Mouse (Mus musculus): ENCODE data around the gene Dnajb12. TPM values are rescaled to one million over a fixed set of nuclear protein-coding genes. Genes with fewer than 3 reads are reported as not detected.

Dnajb12 gene
- polyA plus RNA-seq (2012; ENCODE audit: insufficient read depth, insufficient read length, missing spikeins): 26.3 and 32.7 TPM in 2 replicates

- H3K4me1 ChIP-seq (ENCODE audit: control insufficient read depth, insufficient read depth, low read length): peaks cover 19% of the 10 kb centered on the region
- TF ChIP-seq POLR2A (IDR thresholded peaks at IDR 0.05; ENCODE audit: borderline replicate concordance, low read depth, low read length): no peak
- TF ChIP-seq CTCF (IDR thresholded peaks at IDR 0.05; ENCODE audit: low read depth, low read length): no peak
- H3K4me3 ChIP-seq (ENCODE audit: insufficient read depth, low read length): peak within 1 kb of the TSS; percentile 96
- peak within 1 kb of the TSS; percentile 98 for H3K27ac ChIP-seq (ENCODE audit: insufficient read depth, low read depth, low read length)
Observed at GRCm38 (mm10) chr10:59879255-59880028, at the start of gene Dnajb12. Dnajb12 (plus strand) TSS chr10:59879556.

GRCm38 (mm10) chr10:59829886-59830285 is 49.5 kb upstream of the Dnajb12 start:
- Histone ChIP-seq H3K27ac (ENCODE audit: insufficient read depth, low read depth, low read length) (no peak overlapping the region), H3K4me3 (ENCODE audit: insufficient read depth, low read length) (no peak overlapping the region), H3K4me1 (ENCODE audit: control insufficient read depth, insufficient read depth, low read length) (peaks cover 26% of the 10 kb centered on the region)
- no peak for TF ChIP-seq CTCF (IDR thresholded peaks at IDR 0.05; ENCODE audit: low read depth, low read length)
- no peak for TF ChIP-seq POLR2A (IDR thresholded peaks at IDR 0.05; ENCODE audit: borderline replicate concordance, low read depth, low read length)

- no peak overlapping the region for H3K27ac ChIP-seq (ENCODE audit: insufficient read depth, low read depth, low read length)
- no peak overlapping the region for H3K4me3 ChIP-seq (ENCODE audit: insufficient read depth, low read length)
- H3K4me1 ChIP-seq (ENCODE audit: control insufficient read depth, insufficient read depth, low read length): peaks cover 8% of the 10 kb centered on the region
- TF ChIP-seq CTCF (IDR thresholded peaks at IDR 0.05; ENCODE audit: low read depth, low read length): no peak
- TF ChIP-seq POLR2A (IDR thresholded peaks at IDR 0.05; ENCODE audit: borderline replicate concordance, low read depth, low read length): no peak
Observed at GRCm38 (mm10) chr10:59831950-59832349, 47.4 kb upstream of the Dnajb12 start.

- TF ChIP-seq POLR2A (IDR thresholded peaks at IDR 0.05; ENCODE audit: borderline replicate concordance, low read depth, low read length): no peak
- TF ChIP-seq CTCF (IDR thresholded peaks at IDR 0.05; ENCODE audit: low read depth, low read length): no peak
- Histone ChIP-seq H3K4me1 (ENCODE audit: control insufficient read depth, insufficient read depth, low read length) (peaks cover 4% of the 10 kb centered on the region; the same call in 1 of the 2 replicates), H3K4me3 (ENCODE audit: insufficient read depth, low read length) (no peak overlapping the region), H3K27ac (ENCODE audit: insufficient read depth, low read depth, low read length) (no peak overlapping the region)
Observed at GRCm38 (mm10) chr10:59835301-59836155, 43.8 kb upstream of the Dnajb12 start.

GRCm38 (mm10) chr10:59837490-59837889 is 41.9 kb upstream of the Dnajb12 start:
- H3K4me3 ChIP-seq (ENCODE audit: insufficient read depth, low read length): no peak overlapping the region
- no peaks in the 10 kb centered on the region for H3K4me1 ChIP-seq (ENCODE audit: control insufficient read depth, insufficient read depth, low read length)
- TF ChIP-seq CTCF (IDR thresholded peaks at IDR 0.05; ENCODE audit: low read depth, low read length): no peak
- no peak for TF ChIP-seq POLR2A (IDR thresholded peaks at IDR 0.05; ENCODE audit: borderline replicate concordance, low read depth, low read length)
- no peak overlapping the region for H3K27ac ChIP-seq (ENCODE audit: insufficient read depth, low read depth, low read length)

- Histone ChIP-seq H3K4me3 (ENCODE audit: insufficient read depth, low read length) (no peak overlapping the region), H3K4me1 (ENCODE audit: control insufficient read depth, insufficient read depth, low read length) (peaks cover 15% of the 10 kb centered on the region), H3K27ac (ENCODE audit: insufficient read depth, low read depth, low read length) (no peak overlapping the region)
- TF ChIP-seq CTCF (IDR thresholded peaks at IDR 0.05; ENCODE audit: low read depth, low read length) (no peak), POLR2A (IDR thresholded peaks at IDR 0.05; ENCODE audit: borderline replicate concordance, low read depth, low read length) (no peak)
Observed at GRCm38 (mm10) chr10:59841434-59841833, 37.9 kb upstream of the Dnajb12 start.

GRCm38 (mm10) chr10:59843125-59843524 is 36.2 kb upstream of the Dnajb12 start:
- TF ChIP-seq POLR2A (IDR thresholded peaks at IDR 0.05; ENCODE audit: borderline replicate concordance, low read depth, low read length): no peak
- TF ChIP-seq CTCF (IDR thresholded peaks at IDR 0.05; ENCODE audit: low read depth, low read length): no peak
- Histone ChIP-seq H3K4me3 (ENCODE audit: insufficient read depth, low read length) (no peak overlapping the region), H3K4me1 (ENCODE audit: control insufficient read depth, insufficient read depth, low read length) (peaks cover 15% of the 10 kb centered on the region), H3K27ac (ENCODE audit: insufficient read depth, low read depth, low read length) (no peak overlapping the region)

GRCm38 (mm10) chr10:59844686-59845085 is 34.7 kb upstream of the Dnajb12 start:
- H3K27ac ChIP-seq (ENCODE audit: insufficient read depth, low read depth, low read length): no peak overlapping the region
- H3K4me1 ChIP-seq (ENCODE audit: control insufficient read depth, insufficient read depth, low read length): peaks cover 15% of the 10 kb centered on the region
- H3K4me3 ChIP-seq (ENCODE audit: insufficient read depth, low read length): no peak overlapping the region
- TF ChIP-seq CTCF (IDR thresholded peaks at IDR 0.05; ENCODE audit: low read depth, low read length): no peak
- no peak for TF ChIP-seq POLR2A (IDR thresholded peaks at IDR 0.05; ENCODE audit: borderline replicate concordance, low read depth, low read length)

GRCm38 (mm10) chr10:59846416-59846815 is 32.9 kb upstream of the Dnajb12 start:
- TF ChIP-seq CTCF (IDR thresholded peaks at IDR 0.05; ENCODE audit: low read depth, low read length): peak; percentile 40; the same call in 1 of the 2 replicates
- TF ChIP-seq POLR2A (IDR thresholded peaks at IDR 0.05; ENCODE audit: borderline replicate concordance, low read depth, low read length): no peak
- Histone ChIP-seq H3K4me1 (ENCODE audit: control insufficient read depth, insufficient read depth, low read length) (peaks cover 15% of the 10 kb centered on the region), H3K4me3 (ENCODE audit: insufficient read depth, low read length) (no peak overlapping the region), H3K27ac (ENCODE audit: insufficient read depth, low read depth, low read length) (no peak overlapping the region)
